Mouse (Mus musculus): ENCODE measurements around the gene Micu2.

GRCm38 (mm10) chr14:57921428-57922131 is 77.5 kb downstream of the Micu2 start:
- TF ChIP-seq CTCF (IDR thresholded peaks at IDR 0.05; ENCODE audit: extremely low read depth, insufficient read length, insufficient replicate concordance, low read depth, low read length) (no peak), POLR2A (IDR thresholded peaks at IDR 0.05; ENCODE audit: low read depth, low read length) (no peak)

Data from small intestine, adult 2 months (tissue).